Mouse (Mus musculus): Measurements from ENCODE around the gene Egf.

GRCm38 (mm10) chr3:129724961-129725501 is 30.1 kb downstream of the Egf start:
- TF ChIP-seq CTCF (IDR thresholded peaks at IDR 0.05; ENCODE audit: control insufficient read depth, insufficient read depth, insufficient read length): no peak
- TF ChIP-seq USF1 (IDR thresholded peaks at IDR 0.05; ENCODE audit: low read depth): no peak
- no peak for TF ChIP-seq MYOD1 (IDR thresholded peaks at IDR 0.05; ENCODE audit: control insufficient read depth, insufficient read length, low read depth)
- peak; percentile 33 for TF ChIP-seq MAX (IDR thresholded peaks at IDR 0.05)
- TF ChIP-seq FOSL1 (IDR thresholded peaks at IDR 0.05; ENCODE audit: insufficient read depth, low read length, poor library complexity, severe bottlenecking): no peak
